Mouse (Mus musculus): Measurements from ENCODE around the gene Fam104a. TPM values are rescaled to one million over a fixed set of nuclear protein-coding genes. Genes with fewer than 3 reads are reported as not detected.

Fam104a gene
- polyA plus RNA-seq, 1 experiment from 2014 or later: 51.2 TPM

DNA sequence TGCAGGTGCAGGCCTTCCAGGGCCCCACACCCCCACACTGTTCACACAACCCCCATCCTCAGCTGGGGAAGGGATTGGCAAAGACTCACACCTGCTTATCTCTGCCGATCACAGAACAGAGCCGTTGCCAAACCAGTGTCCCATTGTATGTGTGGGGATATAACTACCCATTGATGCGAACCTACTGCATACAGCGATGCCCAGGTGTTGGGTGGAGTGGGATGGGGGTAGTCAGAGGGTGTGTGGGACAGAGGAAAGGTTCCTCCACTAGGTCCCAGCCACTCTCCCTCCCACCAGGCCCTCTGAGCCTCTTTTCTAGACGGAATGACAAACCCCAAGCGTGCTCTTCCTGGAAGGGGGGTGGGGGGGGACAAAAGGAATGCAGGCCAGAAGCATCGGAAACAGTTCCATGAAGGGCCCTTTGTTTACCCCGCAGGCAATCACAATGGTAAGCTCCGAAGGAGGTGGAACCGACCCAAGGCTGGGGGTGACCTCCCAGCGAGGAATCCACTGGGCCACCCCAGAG, 25.8 kb upstream of the Fam104a start, which contains the start of gene Cpsf4l:
Gene Cpsf4l (minus strand): TSS at position 287 of the 526 bp plus-strand sequence.
- no peaks in the 10 kb centered on the region for H3K27me3 ChIP-seq (ENCODE audit: control insufficient read depth, insufficient read depth, low read length)
- H3K9ac ChIP-seq (replicated peaks; ENCODE audit: low read depth, low read length): no peak within 1 kb of the TSS
- peak within 1 kb of the TSS; percentile 30; the same call in 1 of the 2 replicates for H3K27ac ChIP-seq (ENCODE audit: low read length)
- no peaks in the 10 kb centered on the region for H3K9me3 ChIP-seq (ENCODE audit: control insufficient read depth, low read depth, low read length)
- WGBS: 7% methylated on average over 11 of the region's 11 CpGs
- 0 out of 2 replicates have a peak within 1 kb of the TSS, but pooled peaks have one; percentile 7 for H3K4me2 ChIP-seq (replicated peaks; ENCODE audit: low read depth, low read length)
- H3K4me1 ChIP-seq (ENCODE audit: control insufficient read depth, insufficient read depth, low read length): peaks cover 21% of the 10 kb centered on the region
- ATAC-seq (ENCODE audit: insufficient number of reproducible peaks, insufficient read depth, low FRiP score, low read depth): peak; percentile 26; the same call in 1 of the 2 replicates
- H3K36me3 ChIP-seq (ENCODE audit: control insufficient read depth, insufficient read depth, low read length): no peaks in the 10 kb centered on the region
- no peak within 1 kb of the TSS for H3K4me3 ChIP-seq (ENCODE audit: low read depth, low read length)

DNA sequence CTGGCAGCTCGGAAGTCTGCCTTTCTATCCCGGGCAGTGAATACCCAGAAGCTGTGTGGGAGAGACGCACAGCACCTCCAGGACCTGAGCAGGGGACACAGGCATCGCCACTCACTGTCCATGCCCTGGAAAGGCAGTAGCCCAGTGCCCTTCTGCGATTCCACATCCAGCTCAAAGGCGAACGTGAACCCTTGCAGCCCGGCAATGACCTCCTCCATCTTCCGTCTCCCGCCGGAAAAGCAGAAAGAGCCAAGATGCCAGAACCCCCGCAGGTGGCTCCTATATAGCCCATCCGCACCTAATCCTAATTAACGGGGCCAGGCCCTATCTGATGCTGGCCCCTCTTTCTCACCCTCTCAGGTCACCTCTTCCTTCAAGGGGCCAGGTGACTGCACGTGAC, 25.3 kb upstream of the Fam104a start:
- Histone ChIP-seq H3K36me3 (ENCODE audit: control insufficient read depth, insufficient read depth, low read length) (no peaks in the 10 kb centered on the region), H3K9ac (replicated peaks; ENCODE audit: low read depth, low read length) (no peak overlapping the region), H3K4me3 (ENCODE audit: low read depth, low read length) (no peak overlapping the region), H3K9me3 (ENCODE audit: control insufficient read depth, low read depth, low read length) (no peaks in the 10 kb centered on the region), H3K4me1 (ENCODE audit: control insufficient read depth, insufficient read depth, low read length) (peaks cover 21% of the 10 kb centered on the region), H3K4me2 (replicated peaks; ENCODE audit: low read depth, low read length) (no peak overlapping the region), H3K27ac (ENCODE audit: low read length) (no peak overlapping the region), H3K27me3 (ENCODE audit: control insufficient read depth, insufficient read depth, low read length) (no peaks in the 10 kb centered on the region)
- WGBS: 27% methylated on average over 15 of the region's 15 CpGs
- ATAC-seq (ENCODE audit: insufficient number of reproducible peaks, insufficient read depth, low FRiP score, low read depth): 0 out of 2 replicates have a peak, but pooled peaks have one; percentile 6

DNA sequence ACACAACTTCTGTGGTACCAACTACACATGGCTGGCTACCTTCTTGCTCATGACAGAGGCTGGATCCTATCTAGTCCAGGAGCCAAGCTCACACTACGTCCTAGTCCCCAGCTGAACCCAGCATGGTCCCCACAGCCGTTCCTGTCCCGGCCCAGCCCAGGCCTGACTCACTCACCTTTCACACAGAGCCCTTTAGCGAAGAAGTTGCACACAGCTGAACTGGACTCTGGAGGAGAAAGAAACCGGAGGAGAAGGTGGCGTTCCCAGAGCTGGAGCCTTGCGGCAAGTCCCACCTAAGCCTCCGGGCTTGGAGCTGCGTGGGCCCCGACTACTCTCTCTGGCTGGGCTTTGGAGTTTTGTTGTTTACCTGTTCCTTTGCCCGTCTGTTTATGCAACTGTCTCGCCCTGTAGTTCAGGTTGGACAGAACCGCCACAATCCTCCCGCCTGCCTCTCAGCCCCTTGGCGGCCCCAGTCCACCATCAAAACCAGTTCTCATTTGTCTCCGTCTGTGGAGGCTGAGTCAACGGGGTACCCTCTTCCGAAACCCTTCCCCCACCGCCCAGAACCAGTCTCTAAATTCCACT, 24.8 kb upstream of the Fam104a start:
- no peak overlapping the region for H3K27ac ChIP-seq (ENCODE audit: low read length)
- 45% methylated on average over 19 of the region's 19 CpGs for WGBS
- no peaks in the 10 kb centered on the region for H3K36me3 ChIP-seq (ENCODE audit: control insufficient read depth, insufficient read depth, low read length)
- no peak overlapping the region for H3K4me2 ChIP-seq (replicated peaks; ENCODE audit: low read depth, low read length)
- no peaks in the 10 kb centered on the region for H3K27me3 ChIP-seq (ENCODE audit: control insufficient read depth, insufficient read depth, low read length)
- no peak overlapping the region for H3K4me3 ChIP-seq (ENCODE audit: low read depth, low read length)
- no peak overlapping the region for H3K9ac ChIP-seq (replicated peaks; ENCODE audit: low read depth, low read length)
- no peaks in the 10 kb centered on the region for H3K9me3 ChIP-seq (ENCODE audit: control insufficient read depth, low read depth, low read length)
- no peak for ATAC-seq (ENCODE audit: insufficient number of reproducible peaks, insufficient read depth, low FRiP score, low read depth)
- H3K4me1 ChIP-seq (ENCODE audit: control insufficient read depth, insufficient read depth, low read length): peaks cover 21% of the 10 kb centered on the region

DNA sequence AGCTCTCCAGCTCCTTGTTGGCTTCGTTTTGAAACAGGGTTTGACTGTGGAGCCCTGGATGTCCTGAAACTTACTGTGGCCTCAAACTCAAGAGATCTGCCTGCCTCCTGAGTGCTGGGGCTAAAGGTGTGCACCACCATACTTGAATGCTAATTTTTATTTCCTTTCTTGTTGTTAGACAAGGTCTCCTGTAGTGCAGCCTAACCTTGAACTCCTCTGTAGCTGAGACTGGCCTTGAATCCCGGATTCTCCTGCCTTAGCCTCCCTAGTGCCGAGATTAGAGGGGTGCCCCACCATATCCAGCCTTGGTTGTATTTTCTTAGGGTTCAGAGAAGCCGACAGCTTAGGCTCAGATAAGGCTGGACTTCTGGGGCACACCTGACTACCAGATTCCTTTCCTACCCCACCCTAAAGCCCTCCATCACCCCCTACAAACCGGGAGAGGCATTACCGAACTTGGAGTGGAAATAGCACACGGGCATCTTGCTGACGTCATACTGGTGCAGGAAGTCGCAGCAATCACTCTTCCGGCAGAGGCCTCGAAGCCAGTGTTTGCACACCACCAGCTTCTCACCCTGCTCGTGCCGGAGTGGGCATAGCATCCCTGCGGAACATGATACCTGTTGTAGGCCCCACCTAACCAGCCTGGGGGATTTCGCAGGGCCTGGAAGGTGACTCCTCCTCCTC, 22.2 kb upstream of the Fam104a start:
- no peaks in the 10 kb centered on the region for H3K36me3 ChIP-seq (ENCODE audit: control insufficient read depth, insufficient read depth, low read length)
- ATAC-seq (ENCODE audit: insufficient number of reproducible peaks, insufficient read depth, low FRiP score, low read depth): no peak
- no peak overlapping the region for H3K4me2 ChIP-seq (replicated peaks; ENCODE audit: low read depth, low read length)
- no peaks in the 10 kb centered on the region for H3K27me3 ChIP-seq (ENCODE audit: control insufficient read depth, insufficient read depth, low read length)
- no peak overlapping the region for H3K9ac ChIP-seq (replicated peaks; ENCODE audit: low read depth, low read length)
- WGBS: 76% methylated on average over 15 of the region's 15 CpGs
- H3K4me1 ChIP-seq (ENCODE audit: control insufficient read depth, insufficient read depth, low read length): peaks cover 21% of the 10 kb centered on the region
- H3K4me3 ChIP-seq (ENCODE audit: low read depth, low read length): no peak overlapping the region
- no peak overlapping the region for H3K27ac ChIP-seq (ENCODE audit: low read length)
- no peaks in the 10 kb centered on the region for H3K9me3 ChIP-seq (ENCODE audit: control insufficient read depth, low read depth, low read length)

DNA sequence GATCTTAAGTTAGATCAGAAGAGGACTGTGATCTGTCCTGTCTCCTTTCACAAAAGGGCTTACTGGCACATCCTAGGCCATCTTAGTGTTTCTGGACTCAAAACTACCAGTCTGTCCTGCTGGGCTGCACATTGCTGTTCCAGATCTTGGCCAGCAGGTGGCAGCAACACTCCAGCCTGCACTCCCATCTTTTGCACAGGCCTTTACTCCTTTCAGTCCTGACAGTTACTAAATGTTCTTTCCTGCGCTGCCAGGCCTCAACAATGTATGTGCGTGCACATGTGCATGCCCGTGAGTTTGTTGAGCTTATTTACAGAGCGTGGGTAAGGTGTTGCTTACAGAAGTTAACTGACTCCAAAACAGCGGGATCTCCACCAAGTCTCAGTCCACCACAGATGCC, 19.8 kb upstream of the Fam104a start:
- Histone ChIP-seq H3K9me3 (ENCODE audit: control insufficient read depth, low read depth, low read length) (no peaks in the 10 kb centered on the region), H3K4me2 (replicated peaks; ENCODE audit: low read depth, low read length) (no peak overlapping the region), H3K27ac (ENCODE audit: low read length) (no peak overlapping the region), H3K27me3 (ENCODE audit: control insufficient read depth, insufficient read depth, low read length) (no peaks in the 10 kb centered on the region), H3K4me3 (ENCODE audit: low read depth, low read length) (no peak overlapping the region), H3K4me1 (ENCODE audit: control insufficient read depth, insufficient read depth, low read length) (peaks cover 2% of the 10 kb centered on the region; the same call in 1 of the 2 replicates), H3K9ac (replicated peaks; ENCODE audit: low read depth, low read length) (no peak overlapping the region), H3K36me3 (ENCODE audit: control insufficient read depth, insufficient read depth, low read length) (no peaks in the 10 kb centered on the region; the same call in 1 of the 2 replicates)
- peak; percentile 31; the same call in 1 of the 2 replicates for ATAC-seq (ENCODE audit: insufficient number of reproducible peaks, insufficient read depth, low FRiP score, low read depth)
- WGBS: 28% methylated on average over 5 of the region's 5 CpGs

DNA sequence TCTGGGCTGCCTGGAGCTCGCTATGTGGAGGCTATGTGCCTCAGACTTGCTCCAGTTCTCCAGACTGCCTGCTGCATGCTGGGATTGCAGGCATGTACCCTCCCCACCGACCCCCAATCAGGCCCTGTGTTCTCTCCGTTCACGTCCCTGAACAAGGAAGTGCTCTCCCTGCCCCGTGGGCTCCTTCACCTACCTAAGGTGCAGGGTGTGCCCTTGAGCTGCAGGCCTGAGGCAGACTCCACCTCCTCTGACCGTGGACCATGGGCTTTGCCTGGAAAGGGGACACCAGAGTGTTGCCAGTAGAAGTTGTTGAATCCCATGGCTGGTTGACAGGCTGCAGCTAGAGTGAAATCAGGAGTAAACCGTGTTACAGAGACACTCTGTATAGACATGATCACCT, 15.7 kb upstream of the Fam104a start:
- no peaks in the 10 kb centered on the region for H3K27me3 ChIP-seq (ENCODE audit: control insufficient read depth, insufficient read depth, low read length)
- H3K9me3 ChIP-seq (ENCODE audit: control insufficient read depth, low read depth, low read length): no peaks in the 10 kb centered on the region
- H3K4me2 ChIP-seq (replicated peaks; ENCODE audit: low read depth, low read length): no peak overlapping the region
- peaks cover 8% of the 10 kb centered on the region for H3K36me3 ChIP-seq (ENCODE audit: control insufficient read depth, insufficient read depth, low read length)
- H3K4me1 ChIP-seq (ENCODE audit: control insufficient read depth, insufficient read depth, low read length): no peaks in the 10 kb centered on the region
- no peak for ATAC-seq (ENCODE audit: insufficient number of reproducible peaks, insufficient read depth, low FRiP score, low read depth)
- H3K27ac ChIP-seq (ENCODE audit: low read length): no peak overlapping the region
- H3K9ac ChIP-seq (replicated peaks; ENCODE audit: low read depth, low read length): no peak overlapping the region
- WGBS: 78% methylated on average over 7 of the region's 7 CpGs
- H3K4me3 ChIP-seq (ENCODE audit: low read depth, low read length): no peak overlapping the region

DNA sequence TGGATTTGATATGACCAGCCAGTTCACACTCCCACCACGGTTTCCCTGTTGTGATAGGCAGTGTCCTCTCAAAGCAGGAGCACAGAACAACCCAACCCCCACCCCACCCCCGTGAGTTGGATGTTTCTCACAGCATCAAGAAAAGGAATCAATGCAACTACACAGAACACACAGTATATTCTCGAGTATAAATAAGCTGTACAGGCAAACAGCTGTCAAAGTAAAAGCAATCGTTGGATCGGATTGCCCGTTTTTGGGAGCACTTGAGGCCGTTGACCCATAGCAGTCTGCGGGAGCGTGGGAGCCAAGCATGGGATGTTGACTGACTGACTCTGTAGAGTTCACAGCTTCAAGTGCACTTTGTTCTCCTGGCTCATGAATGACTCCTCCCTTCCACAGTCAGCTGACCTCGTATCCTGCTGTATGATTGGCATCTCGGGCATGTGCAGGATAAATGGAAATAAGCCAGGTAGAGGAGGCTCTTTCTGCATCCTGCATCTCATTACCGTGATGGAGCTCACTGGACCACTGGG, 14.1 kb upstream of the Fam104a start:
- H3K9ac ChIP-seq (replicated peaks; ENCODE audit: low read depth, low read length): no peak overlapping the region
- H3K4me2 ChIP-seq (replicated peaks; ENCODE audit: low read depth, low read length): no peak overlapping the region
- no peaks in the 10 kb centered on the region for H3K9me3 ChIP-seq (ENCODE audit: control insufficient read depth, low read depth, low read length)
- H3K36me3 ChIP-seq (ENCODE audit: control insufficient read depth, insufficient read depth, low read length): peaks cover 18% of the 10 kb centered on the region
- 76% methylated on average over 12 of the region's 12 CpGs for WGBS
- H3K4me3 ChIP-seq (ENCODE audit: low read depth, low read length): no peak overlapping the region
- no peaks in the 10 kb centered on the region for H3K27me3 ChIP-seq (ENCODE audit: control insufficient read depth, insufficient read depth, low read length)
- no peak for ATAC-seq (ENCODE audit: insufficient number of reproducible peaks, insufficient read depth, low FRiP score, low read depth)
- H3K4me1 ChIP-seq (ENCODE audit: control insufficient read depth, insufficient read depth, low read length): no peaks in the 10 kb centered on the region
- H3K27ac ChIP-seq (ENCODE audit: low read length): no peak overlapping the region

DNA sequence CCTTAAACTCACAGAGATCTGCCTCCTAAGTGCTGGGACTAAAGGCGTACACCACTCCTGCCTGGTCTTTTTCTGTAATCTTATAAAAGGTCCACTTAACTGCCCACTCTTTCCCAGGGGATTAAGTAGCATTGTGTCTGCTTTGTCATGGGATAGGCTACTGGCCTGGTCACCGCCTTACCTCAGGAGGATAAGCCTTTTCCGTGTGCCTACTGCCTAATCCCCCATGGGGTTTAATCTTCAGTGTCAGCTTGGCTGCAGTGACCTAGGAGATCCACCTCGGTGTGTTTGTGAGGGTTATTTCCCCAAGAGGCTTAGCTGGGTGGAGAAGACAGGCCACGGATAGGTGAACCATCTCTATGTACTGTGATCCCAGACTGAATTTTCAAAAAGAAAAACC, 13.6 kb upstream of the Fam104a start:
- Histone ChIP-seq H3K27ac (ENCODE audit: low read length) (no peak overlapping the region), H3K36me3 (ENCODE audit: control insufficient read depth, insufficient read depth, low read length) (peaks cover 20% of the 10 kb centered on the region), H3K4me3 (ENCODE audit: low read depth, low read length) (no peak overlapping the region), H3K9me3 (ENCODE audit: control insufficient read depth, low read depth, low read length) (no peaks in the 10 kb centered on the region), H3K4me2 (replicated peaks; ENCODE audit: low read depth, low read length) (no peak overlapping the region), H3K27me3 (ENCODE audit: control insufficient read depth, insufficient read depth, low read length) (no peaks in the 10 kb centered on the region), H3K9ac (replicated peaks; ENCODE audit: low read depth, low read length) (no peak overlapping the region), H3K4me1 (ENCODE audit: control insufficient read depth, insufficient read depth, low read length) (no peaks in the 10 kb centered on the region)
- no peak for ATAC-seq (ENCODE audit: insufficient number of reproducible peaks, insufficient read depth, low FRiP score, low read depth)
- 77% methylated on average over 5 of the region's 5 CpGs for WGBS
